Mouse (Mus musculus): Measurements from ENCODE around the gene Xylt1.
A peak's percentile ranks its signal among the peaks of the same experiment; 100 is the strongest.

Gene Xylt1

GRCm38 (mm10) chr7:117564627-117565026, 183.8 kb downstream of the Xylt1 start:
- no peak for DNase-seq (ENCODE audit: low spot score in 2 of 2)

DNA sequence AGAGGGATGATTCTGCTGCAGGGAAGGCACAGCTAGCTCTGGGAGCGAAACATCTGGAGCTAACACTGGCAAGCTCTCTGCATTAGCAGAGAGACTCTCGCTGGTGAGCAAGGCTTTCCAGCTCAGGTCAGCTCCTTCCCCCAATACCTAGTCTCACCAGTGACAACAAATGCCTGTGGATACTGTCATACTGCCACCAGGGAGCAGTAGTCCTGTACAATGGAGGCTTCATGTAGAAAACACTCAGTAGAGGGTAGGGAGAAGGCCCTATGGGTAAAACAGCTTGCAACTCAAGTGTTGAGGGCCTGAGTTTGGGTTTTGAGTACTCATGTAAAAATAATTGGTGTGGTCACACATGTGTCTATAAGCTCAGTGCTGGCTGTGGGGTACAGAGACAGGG, 185.3 kb downstream of the Xylt1 start:
- DNase-seq (ENCODE audit: low spot score in 2 of 2): no peak

GRCm38 (mm10) chr7:117566833-117567232, 186.1 kb downstream of the Xylt1 start:
- no peak for DNase-seq (ENCODE audit: low spot score in 2 of 2)

DNA sequence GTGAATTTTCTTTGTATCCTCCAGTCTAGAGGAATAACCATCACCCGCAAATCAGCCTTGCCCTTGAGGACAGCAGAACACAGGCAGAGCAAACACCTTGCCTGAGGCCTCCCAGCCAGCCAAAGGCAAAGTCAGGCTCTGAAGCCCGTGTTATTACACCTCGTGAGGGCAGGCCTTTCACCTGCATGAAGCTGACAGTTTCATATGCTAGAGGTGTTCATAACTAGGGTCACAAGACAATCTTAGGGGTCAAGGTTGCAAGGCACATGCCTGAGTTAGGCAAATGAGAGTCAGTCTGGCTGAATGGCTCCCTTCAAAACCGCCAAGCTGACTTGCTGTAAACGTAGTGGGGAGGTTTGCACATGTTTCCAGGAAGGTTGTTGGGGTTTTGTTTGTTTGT, 186.5 kb downstream of the Xylt1 start:
- DNase-seq (ENCODE audit: low spot score in 2 of 2): no peak

DNA sequence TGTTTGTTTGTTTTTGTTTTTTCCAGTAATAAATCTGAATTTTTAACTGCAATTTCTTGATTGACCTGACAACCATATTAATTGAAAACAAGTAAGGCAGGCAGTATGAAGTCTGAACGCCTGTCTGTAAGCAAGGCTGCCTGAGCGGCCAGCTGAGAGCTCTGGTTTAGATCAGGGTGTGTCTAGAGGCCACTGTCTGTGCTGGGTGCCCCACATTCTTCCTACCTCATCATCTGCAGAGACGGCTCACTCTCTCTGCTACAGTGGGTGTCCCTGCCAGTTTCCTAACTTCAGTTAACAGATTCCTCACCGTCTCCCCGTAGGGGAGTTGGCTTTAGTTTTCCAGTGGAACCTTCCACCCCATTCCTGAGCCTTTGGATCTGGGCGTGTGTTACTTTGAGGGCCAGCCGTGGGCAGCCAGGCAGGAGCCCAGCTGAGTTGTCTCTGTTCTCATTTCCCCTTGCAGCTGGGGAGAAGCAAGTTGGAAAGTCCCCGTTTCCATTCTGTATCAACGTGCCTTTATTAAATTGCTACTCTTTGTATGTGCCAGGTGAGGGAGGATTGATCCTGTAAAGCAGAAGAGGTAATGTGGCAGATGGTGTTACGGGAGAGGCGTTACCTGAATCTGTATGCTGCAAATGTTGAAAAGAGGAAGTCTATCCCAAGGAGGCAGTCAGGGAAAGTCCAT, 187.0 kb downstream of the Xylt1 start:
- no peak for DNase-seq (ENCODE audit: low spot score in 2 of 2)

DNA sequence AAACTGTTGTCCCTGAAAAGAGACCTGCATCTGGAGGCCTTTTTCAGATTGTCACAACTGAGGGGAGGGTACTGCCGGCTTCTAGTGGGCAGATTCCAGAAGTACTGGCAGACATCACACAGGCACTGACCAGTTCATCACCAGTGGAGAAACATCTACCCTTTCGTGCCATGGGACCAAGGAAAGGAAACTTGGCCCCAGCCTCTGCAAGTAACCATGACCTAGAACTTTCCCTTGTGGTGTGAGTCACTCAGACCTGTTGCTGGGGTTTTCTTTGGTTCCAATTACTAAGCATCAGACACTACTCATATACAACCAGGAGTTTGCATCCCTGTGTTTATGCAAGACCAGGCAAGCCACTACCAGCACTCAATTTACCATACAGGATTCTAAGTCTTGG, 190.4 kb downstream of the Xylt1 start:
- DNase-seq (ENCODE audit: low spot score in 2 of 2): no peak

GRCm38 (mm10) chr7:117571713-117572112, 190.9 kb downstream of the Xylt1 start:
- DNase-seq (ENCODE audit: low spot score in 2 of 2): no peak

- DNase-seq (ENCODE audit: low spot score in 2 of 2): peak in 1 of 2 experiments; percentile 39
Measured at GRCm38 (mm10) chr7:117573170-117573569, 192.4 kb downstream of the Xylt1 start.

DNA sequence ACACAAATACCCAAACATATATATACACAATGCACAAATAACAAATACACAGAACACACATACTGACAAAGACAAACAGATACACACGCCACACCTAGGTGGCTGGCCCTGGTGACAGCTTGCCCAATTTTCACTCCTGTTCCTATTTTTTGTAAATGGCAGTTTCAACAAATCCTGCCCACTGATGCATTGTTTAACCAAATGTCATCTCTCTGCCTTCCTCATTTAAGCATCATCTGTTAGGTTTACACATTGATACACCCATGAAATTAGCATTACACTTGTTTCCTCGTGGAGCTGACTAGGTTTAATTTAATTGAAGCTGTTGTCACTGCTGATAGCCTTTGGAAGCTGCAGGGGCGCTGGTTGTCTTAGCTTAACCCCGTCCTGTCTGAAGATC, 194.6 kb downstream of the Xylt1 start:
- DNase-seq (ENCODE audit: low spot score in 2 of 2): no peak

- no peak for DNase-seq (ENCODE audit: low spot score in 2 of 2)
Measured at GRCm38 (mm10) chr7:117577035-117577434, 196.3 kb downstream of the Xylt1 start.

DNA sequence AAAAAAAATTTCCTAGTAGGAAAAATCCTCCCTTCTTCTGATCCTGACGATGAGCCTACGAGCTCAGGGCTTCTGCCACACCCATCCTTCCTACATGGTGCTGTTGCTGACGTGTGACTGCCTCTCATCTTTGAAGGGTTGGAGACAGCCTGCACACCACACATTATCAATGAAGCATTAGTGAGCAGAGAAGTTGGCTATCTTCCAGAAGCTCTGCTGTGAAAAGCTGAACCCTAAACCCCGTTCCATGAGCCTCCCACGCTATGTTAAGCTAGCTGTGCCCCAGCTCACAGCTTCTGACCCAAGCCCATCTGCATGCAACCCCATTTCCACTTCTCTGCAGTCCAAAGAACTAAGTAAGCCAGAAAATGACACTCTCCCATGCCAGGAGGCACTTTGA, 204.4 kb downstream of the Xylt1 start:
- DNase-seq (ENCODE audit: low spot score in 2 of 2): no peak

DNA sequence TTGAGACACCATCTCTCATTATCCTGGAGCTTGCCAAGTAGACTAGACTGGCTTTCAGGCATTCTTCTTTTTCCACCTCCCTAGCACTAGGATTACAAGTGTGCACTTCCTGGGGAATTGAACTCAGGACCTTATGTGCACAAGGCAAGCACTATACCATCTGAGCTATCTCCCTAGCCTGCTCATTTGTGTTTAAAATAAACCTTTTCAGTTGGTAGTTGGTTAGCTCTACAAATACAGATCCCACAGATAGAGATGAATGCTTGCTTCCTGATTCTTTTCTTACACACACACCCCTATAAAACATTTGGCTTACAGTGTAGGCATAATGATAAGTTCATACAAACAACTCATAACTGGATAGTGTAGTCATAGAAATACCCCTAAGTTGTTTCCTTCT, 206.0 kb downstream of the Xylt1 start:
- DNase-seq (ENCODE audit: low spot score in 2 of 2): no peak

GRCm38 (mm10) chr7:117587234-117587929, 206.6 kb downstream of the Xylt1 start:
- DNase-seq (ENCODE audit: low spot score in 2 of 2): peak in 1 of 2 experiments; percentile 32

DNA sequence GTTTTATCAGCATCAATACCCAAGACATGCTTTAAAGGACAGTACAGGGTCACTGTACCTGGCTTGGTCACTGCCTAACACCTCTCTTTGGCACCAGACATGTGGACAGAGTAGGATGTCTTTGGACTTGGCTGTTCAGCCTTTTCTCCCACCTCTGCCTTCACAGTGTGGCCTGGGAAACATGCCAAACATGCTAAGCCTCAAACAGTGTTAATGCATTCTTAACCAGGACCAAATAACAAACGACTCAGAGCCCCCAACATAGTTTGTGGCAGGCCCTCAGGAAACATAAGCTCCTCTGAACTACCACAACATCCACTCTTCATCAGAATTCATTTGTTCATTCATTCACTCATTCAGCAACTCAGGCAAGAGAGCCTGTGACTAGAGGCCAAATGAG, 207.6 kb downstream of the Xylt1 start:
- DNase-seq (ENCODE audit: low spot score in 2 of 2): no peak

DNA sequence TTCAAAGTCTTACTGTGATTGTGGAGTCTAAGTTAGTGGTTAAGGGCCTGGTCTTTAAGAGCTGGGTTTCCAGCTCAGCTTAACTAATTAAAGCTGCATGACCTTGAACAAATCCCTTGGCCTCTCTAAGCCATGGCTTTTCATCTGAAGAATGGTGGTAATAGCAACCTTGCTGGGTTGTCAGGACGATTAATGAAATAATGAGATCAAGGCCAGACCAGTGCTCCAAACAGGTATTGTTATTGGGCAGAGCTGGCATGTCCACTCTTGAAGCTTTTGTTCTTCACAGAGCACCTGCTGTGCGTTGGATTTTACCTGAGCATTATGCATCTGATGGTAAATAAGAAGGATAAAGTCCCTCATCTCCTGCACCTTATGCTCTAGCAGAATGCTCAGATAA, 208.6 kb downstream of the Xylt1 start:
- DNase-seq (ENCODE audit: low spot score in 2 of 2): no peak

DNA sequence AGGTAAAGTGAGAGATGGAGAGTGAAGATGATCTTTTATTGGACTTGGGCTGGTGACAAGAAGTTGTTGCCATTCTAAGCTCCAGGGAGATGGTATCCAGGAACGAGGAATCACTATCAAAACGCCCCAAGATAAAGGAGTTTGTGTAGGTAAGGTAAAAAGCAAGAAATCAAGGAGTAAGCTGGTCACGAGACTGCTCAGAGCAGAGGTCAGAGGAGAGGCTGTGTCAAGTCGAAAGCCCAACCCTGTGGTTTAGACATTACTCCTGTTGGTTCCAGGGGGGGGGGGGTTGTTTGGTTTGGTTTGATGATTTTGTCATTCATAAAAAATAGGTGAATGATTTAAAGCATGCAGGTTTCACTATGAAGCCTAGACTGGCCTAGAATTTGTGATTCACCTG, 209.0 kb downstream of the Xylt1 start:
- DNase-seq (ENCODE audit: low spot score in 2 of 2): no peak

GRCm38 (mm10) chr7:117594191-117594590, 213.4 kb downstream of the Xylt1 start:
- DNase-seq (ENCODE audit: low spot score in 2 of 2): no peak

- peak; percentile 64 to 65 for DNase-seq (ENCODE audit: low spot score in 2 of 2)
Measured at GRCm38 (mm10) chr7:117595029-117595695, 214.4 kb downstream of the Xylt1 start.

GRCm38 (mm10) chr7:117600443-117600842, 219.7 kb downstream of the Xylt1 start:
- DNase-seq (ENCODE audit: low spot score in 2 of 2): no peak

DNA sequence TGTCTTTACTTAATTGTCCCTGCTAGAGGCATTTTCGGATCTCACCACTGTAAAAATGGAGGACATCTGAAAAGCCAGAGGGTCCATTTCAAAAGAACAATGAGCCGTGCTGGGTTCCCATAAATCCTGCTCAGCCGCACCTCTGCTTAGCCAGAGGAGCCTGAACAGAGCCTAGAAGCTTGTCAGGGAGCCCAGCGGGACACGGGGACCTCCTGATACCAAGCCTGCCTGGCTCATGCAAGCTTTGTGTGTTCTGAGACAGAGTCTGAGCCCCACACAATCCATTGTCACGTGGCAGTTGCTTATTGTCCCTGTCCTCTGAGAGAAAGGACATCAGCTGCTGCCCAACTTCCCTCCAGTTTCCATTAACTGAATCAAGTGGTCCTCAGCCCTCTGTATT, 229.7 kb downstream of the Xylt1 start:
- no peak for DNase-seq (ENCODE audit: low spot score in 2 of 2)

DNA sequence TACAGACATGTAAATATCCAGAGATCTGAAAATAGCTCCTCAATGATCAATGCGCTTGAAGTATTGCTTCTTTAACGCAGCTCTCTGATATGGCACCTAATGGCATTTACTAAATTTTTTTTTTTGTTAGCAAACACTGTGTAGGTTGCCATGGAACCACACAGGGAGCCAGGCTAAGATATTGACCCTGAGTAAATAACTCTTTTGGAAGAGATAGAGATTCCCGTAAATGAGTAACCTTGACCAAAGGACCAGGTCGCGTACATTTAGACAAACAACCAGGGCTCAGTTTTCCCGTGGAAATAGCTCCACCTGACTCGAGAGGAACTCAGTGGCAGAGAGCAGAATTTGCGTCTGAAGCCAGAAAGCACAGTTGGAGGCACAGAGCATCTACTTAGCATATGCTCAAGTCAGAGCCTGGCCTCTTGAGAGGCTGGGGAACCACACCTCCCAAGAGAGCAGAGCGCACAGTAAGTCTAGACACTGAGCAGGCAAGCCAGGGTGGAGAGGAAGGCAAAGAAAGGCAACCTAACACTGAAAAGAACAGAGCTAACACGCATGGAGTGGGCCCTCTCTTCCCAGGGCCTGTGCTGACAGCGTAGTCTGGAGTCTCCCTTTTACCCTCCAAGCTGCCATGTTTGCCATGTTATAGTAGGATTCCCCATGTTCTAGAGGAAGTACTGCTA, 232.2 kb downstream of the Xylt1 start:
- DNase-seq (ENCODE audit: low spot score in 2 of 2): no peak

DNA sequence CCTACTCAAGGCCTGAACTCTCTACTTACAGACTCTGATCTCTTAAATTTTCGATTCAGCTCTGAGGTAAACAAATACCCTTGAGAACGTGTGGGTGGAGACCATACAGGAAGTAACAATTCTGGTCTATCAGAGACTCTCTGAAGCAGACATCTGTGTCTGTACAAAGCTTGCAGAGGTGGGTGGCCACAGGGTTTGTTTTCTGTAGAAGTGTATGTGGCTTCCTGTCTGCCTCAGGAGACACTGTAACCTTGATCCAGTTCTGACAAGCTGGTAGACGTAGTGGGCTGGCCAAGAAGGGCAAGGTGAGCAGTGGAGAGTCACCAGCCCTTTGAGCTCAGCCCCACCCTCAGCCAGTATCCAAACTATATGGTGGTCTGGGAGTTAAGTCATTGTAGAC, 233.0 kb downstream of the Xylt1 start:
- DNase-seq (ENCODE audit: low spot score in 2 of 2): no peak
